Mouse (Mus musculus) megakaryocyte-erythroid progenitor cell, adult 5-6 weeks (primary cell): Measurements from ENCODE around the gene Cfap70. TPM values are rescaled to one million over a fixed set of nuclear protein-coding genes. Genes with fewer than 3 reads are reported as not detected.

ENCODE experiments used
- ATAC-seq: replicated peaks from 2 replicates; pipeline ENCODE4 v1.8.0; 2016; ENCODE audit warnings: mild to moderate bottlenecking, inconsistent platforms; ENCODE audit not compliant: severe bottlenecking, poor library complexity, low FRiP score, low TSS enrichment
- total RNA-seq, 2 experiments: library from RNA; stranded (forward) in 1 of 2; stranded (reverse) in 1 of 2; fragments of 200-1000, 215-1000 nt in 1 of 2; fragments of >200 nt in 1 of 2; fragmentation: Nextera tagmentation in 1 of 2; gene quantifications; 2 replicates each; pipeline ENCODE4 v1.2.3; 2014 to 2017

Gene Cfap70
- total RNA-seq (2014; fragmentation: Nextera tagmentation) (not detected in 2 replicates), total RNA-seq (2017) (not detected in 2 replicates)

- peak; percentile 77 for ATAC-seq
Observed at GRCm38 (mm10) chr14:20451765-20452331, at the start of gene Cfap70. Cfap70 (minus strand) TSS chr14:20452226.

GRCm38 (mm10) chr14:20499982-20500381 is 48.0 kb upstream of the Cfap70 start:
- ATAC-seq = no peak

- ATAC-seq = no peak
Observed at GRCm38 (mm10) chr14:20496603-20497002, 44.6 kb upstream of the Cfap70 start, which contains the start of gene Mss51. Mss51 (minus strand) TSS chr14:20496901.

GRCm38 (mm10) chr14:20486031-20486430 is 34.0 kb upstream of the Cfap70 start:
- ATAC-seq = no peak

- ATAC-seq = no peak
Observed at GRCm38 (mm10) chr14:20482051-20482751, 30.2 kb upstream of the Cfap70 start.

GRCm38 (mm10) chr14:20481211-20481610 is 29.2 kb upstream of the Cfap70 start:
- ATAC-seq = peak; percentile 74

GRCm38 (mm10) chr14:20480195-20480579 is 28.2 kb upstream of the Cfap70 start:
- ATAC-seq = no peak

GRCm38 (mm10) chr14:20479291-20480194 is 27.5 kb upstream of the Cfap70 start, which contains the start of gene Anxa7:
Anxa7 (minus strand) TSS chr14:20480133.
- peak; percentile 86 for ATAC-seq

GRCm38 (mm10) chr14:20478801-20479200 is 26.8 kb upstream of the Cfap70 start:
- ATAC-seq = peak; percentile 37

GRCm38 (mm10) chr14:20478385-20478784 is 26.4 kb upstream of the Cfap70 start:
- no peak for ATAC-seq

GRCm38 (mm10) chr14:20477261-20478025 is 25.4 kb upstream of the Cfap70 start:
- no peak for ATAC-seq

GRCm38 (mm10) chr14:20460216-20460615 is 8.2 kb upstream of the Cfap70 start:
- no peak for ATAC-seq

- no peak for ATAC-seq
Observed at GRCm38 (mm10) chr14:20458378-20458777, 6.4 kb upstream of the Cfap70 start.

GRCm38 (mm10) chr14:20452929-20453328 is 903 bp upstream of the Cfap70 start:
- no peak for ATAC-seq

GRCm38 (mm10) chr14:20451302-20451701 is 724 bp downstream of the Cfap70 start:
- peak; percentile 57 for ATAC-seq

GRCm38 (mm10) chr14:20447209-20447608 is 4.8 kb downstream of the Cfap70 start:
- ATAC-seq = no peak

GRCm38 (mm10) chr14:20442252-20442651 is 9.8 kb downstream of the Cfap70 start:
- ATAC-seq = no peak

GRCm38 (mm10) chr14:20436976-20437375 is 15.1 kb downstream of the Cfap70 start:
- ATAC-seq = no peak

- ATAC-seq = no peak
Observed at GRCm38 (mm10) chr14:20432420-20432819, 19.6 kb downstream of the Cfap70 start.
